Mouse (Mus musculus) spleen, adult 2 months (tissue): Measurements from ENCODE around the gene Ptcd2. TPM values are rescaled to one million over a fixed set of nuclear protein-coding genes. Genes with fewer than 3 reads are reported as not detected.

Experiments
- DNase-seq, 2 experiments: peaks; one replicate each; pipeline versions ENCODE4 v3.0.0 to v3.0.0-alpha.2; 2012 to 2021; ENCODE audit warnings: low spot score in 2 of 2, low read depth in 1 of 2
- H3K27ac ChIP-seq: fragments of 200-500 bp; 2 replicates; pipeline ENCODE4 v1.5.1; 2012; ENCODE audit warnings: low read length, inconsistent platforms; ENCODE audit not compliant: insufficient read depth
- H3K27me3 ChIP-seq: fragments of 200-500 bp; 2 replicates; pipeline ENCODE4 v1.6.1; 2012; ENCODE audit warnings: mild to moderate bottlenecking, moderate library complexity, low read length, inconsistent platforms; ENCODE audit not compliant: control insufficient read depth, insufficient read depth
- H3K36me3 ChIP-seq: fragments of 200-500 bp; 2 replicates; pipeline ENCODE4 v1.6.1; 2012; ENCODE audit warnings: mild to moderate bottlenecking, low read length, inconsistent platforms; ENCODE audit not compliant: control insufficient read depth, insufficient read depth
- H3K4me1 ChIP-seq: fragments of 200-500 bp; 2 replicates; pipeline ENCODE4 v1.6.1; 2011; ENCODE audit warnings: inconsistent platforms; ENCODE audit not compliant: control insufficient read depth, insufficient read depth, insufficient read length
- H3K4me3 ChIP-seq: fragments of 200-500 bp; 2 replicates; pipeline ENCODE4 v1.5.1; 2011; ENCODE audit warnings: mild to moderate bottlenecking, inconsistent platforms; ENCODE audit not compliant: insufficient read depth, insufficient read length; ENCODE audit errors: extremely low read depth
- CTCF ChIP-seq: fragments of 200-500 bp; IDR thresholded peaks from 2 replicates; pipeline ENCODE4 v1.5.1; 2011; ENCODE audit warnings: mild to moderate bottlenecking, inconsistent platforms; ENCODE audit not compliant: insufficient read depth, insufficient read length, insufficient replicate concordance; ENCODE audit errors: extremely low read depth
- POLR2A ChIP-seq: fragments of 200-500 bp; IDR thresholded peaks from 2 replicates; pipeline ENCODE4 v1.6.1; 2011; ENCODE audit warnings: low read depth, low read length, inconsistent platforms
- WGBS: fragments of 180-500 bp; shearing (Covaris S2); methylation state at CpG from one replicate; pipeline ENCODE4 v1.1.7; 2018; 5-methylcytosine and 5-hydroxymethylcytosine counted together
- polyA plus RNA-seq: library from polyadenylated mRNA; depleted of rRNA; stranded (reverse); fragments of >200 nt; gene quantifications from 2 replicates; pipeline ENCODE4 v1.2.3, GENCODE M21; 2012

Gene Ptcd2
- polyA plus RNA-seq, 1 experiment: 12.3 TPM

DNA sequence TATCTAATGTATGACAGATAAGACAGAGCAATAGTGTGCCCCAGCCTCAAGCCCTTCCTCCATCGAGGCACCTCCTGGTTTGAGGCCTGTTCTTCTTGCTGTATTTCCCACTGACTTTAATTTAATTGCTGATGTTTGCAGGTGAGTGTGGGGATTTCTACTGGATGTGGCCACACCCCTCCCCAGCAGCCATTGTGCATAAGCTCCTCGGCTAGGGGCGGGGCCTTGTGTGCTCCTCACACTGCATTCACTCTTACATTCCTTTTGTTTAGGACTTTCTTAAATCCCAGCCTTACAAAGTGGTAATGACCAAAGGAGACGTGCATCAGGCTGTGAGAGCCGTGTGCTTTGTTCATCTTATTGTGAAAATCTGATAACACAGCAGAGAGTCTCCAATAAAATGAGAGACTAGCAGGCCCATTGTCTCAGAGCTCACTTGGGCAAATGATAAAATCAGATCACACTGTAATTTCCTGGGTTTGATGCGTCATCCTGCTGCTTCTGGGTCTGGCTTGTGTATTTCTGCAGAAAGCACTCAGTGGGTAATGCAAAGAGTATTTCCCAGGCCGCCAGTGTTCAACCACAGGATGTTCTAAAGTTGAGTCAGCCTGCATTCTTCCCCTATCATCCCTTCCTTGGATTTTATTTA lies 40.2 kb upstream of the Ptcd2 start:
- 84% methylated on average over 7 of the region's 7 CpGs for WGBS
- H3K36me3 ChIP-seq: no peaks in the 10 kb centered on the region; the same call in 1 of the 2 replicates
- no peak overlapping the region for H3K4me3 ChIP-seq

DNA sequence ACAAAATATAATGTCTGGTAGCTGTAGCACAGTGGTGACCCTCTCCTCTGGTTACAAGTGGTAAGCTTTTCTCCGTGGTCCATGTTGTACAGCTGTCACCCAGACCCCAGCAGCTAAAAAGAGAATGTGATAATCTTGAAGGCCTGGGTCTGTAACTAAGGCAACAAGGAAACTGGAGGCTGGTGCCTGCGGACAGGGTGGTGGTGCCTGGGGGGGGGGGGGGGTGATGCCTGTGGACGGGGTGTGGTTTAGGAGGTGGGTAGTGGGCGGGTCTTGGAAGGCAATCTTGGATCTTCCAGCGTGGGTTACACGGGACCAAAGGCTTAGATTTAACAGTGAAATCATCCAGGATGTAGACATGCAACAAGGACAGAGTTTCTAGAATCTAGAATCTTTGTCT lies 37.9 kb upstream of the Ptcd2 start:
- H3K4me3 ChIP-seq: no peak overlapping the region
- 82% methylated on average over 6 of the region's 6 CpGs for WGBS
- no peaks in the 10 kb centered on the region for H3K27me3 ChIP-seq
- DNase-seq: no peak
- TF ChIP-seq CTCF (no peak), POLR2A (no peak)
- no peaks in the 10 kb centered on the region; the same call in 1 of the 2 replicates for H3K36me3 ChIP-seq
- no peaks in the 10 kb centered on the region for H3K4me1 ChIP-seq
- H3K27ac ChIP-seq: no peak overlapping the region

More for the DNA sequence above, 40.2 kb upstream of the Ptcd2 start:
- H3K27me3 ChIP-seq: no peaks in the 10 kb centered on the region
- no peak for DNase-seq
- no peak overlapping the region for H3K27ac ChIP-seq
- 0 out of 2 replicates have a peak, but pooled peaks cover 2% of the 10 kb centered on the region for H3K4me1 ChIP-seq
- TF ChIP-seq CTCF (no peak), POLR2A (no peak)

DNA sequence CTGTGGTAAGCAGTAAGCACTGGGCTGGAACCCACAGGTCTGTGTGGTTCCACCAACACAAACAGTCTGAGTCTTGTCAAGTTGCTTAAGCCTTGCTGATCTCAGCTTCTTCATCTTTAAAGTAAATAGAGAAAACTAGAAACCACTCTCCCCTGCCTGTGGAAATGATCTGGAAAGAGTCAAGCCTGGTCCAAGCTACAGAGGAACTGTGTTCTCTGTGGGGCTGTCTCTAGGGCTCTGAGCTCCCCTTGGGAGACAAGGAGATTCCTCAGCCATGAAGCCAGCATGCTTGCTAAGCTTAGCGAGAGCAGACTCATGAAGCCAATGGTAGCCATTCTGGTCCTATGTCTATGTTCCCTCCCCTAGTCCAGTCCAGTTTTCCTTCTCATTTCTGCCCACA lies 33.7 kb upstream of the Ptcd2 start:
- H3K27me3 ChIP-seq: no peaks in the 10 kb centered on the region
- no peaks in the 10 kb centered on the region; the same call in 1 of the 2 replicates for H3K36me3 ChIP-seq
- no peaks in the 10 kb centered on the region for H3K4me1 ChIP-seq
- DNase-seq: no peak
- no peak overlapping the region for H3K27ac ChIP-seq
- TF ChIP-seq POLR2A (no peak), CTCF (no peak)
- H3K4me3 ChIP-seq: no peak overlapping the region
- 42% methylated on average over 1 of the region's 1 CpGs for WGBS

DNA sequence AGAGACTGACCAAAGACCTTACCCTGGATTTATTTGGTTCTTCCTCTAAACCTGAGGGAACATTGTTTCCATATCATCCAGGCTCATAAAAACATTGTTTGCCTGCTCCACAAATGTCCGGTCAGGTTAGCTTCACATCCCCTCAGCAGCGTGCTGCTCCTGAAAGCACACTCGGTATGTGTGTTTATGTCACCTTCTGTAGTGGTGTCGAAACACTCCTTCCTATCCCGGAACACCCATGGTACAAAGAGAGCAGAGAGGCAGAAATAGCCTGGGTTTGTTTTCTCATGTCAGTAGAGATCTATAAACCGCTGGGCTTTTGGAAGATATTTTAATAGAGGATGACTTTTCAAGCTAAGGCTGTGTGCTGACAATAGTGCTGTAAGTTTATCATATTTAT lies 32.5 kb upstream of the Ptcd2 start:
- Histone ChIP-seq H3K36me3 (no peaks in the 10 kb centered on the region; the same call in 1 of the 2 replicates), H3K4me1 (no peaks in the 10 kb centered on the region), H3K27me3 (no peaks in the 10 kb centered on the region), H3K4me3 (no peak overlapping the region), H3K27ac (no peak overlapping the region)
- TF ChIP-seq POLR2A (no peak), CTCF (no peak)
- no peak for DNase-seq
- 95% methylated on average over 6 of the region's 6 CpGs for WGBS

DNA sequence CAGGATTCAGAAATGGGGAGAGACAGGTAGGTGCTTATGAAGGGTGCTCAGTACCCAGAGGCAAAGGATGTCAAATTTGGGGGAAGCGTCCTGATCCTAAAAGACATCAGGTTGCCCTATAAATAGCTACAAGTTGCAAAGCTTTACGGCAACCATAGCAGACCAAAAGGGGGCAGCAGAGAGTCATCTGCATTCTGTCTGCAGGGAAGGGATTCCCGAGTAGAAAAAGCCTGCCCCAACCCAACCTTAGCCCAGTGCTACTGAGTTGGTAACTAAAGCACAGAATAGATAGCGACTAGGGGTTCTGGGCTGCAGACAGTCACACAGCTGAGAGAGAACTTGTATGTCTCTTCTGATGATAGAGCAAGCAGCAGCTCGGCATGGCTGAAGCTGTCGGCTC lies 31.0 kb upstream of the Ptcd2 start:
- Histone ChIP-seq H3K27ac (no peak overlapping the region), H3K27me3 (no peaks in the 10 kb centered on the region), H3K4me1 (no peaks in the 10 kb centered on the region), H3K4me3 (no peak overlapping the region), H3K36me3 (no peaks in the 10 kb centered on the region)
- TF ChIP-seq POLR2A (no peak), CTCF (peak; percentile 35; the same call in 1 of the 2 replicates)
- DNase-seq: peak; percentile 23 to 28
- WGBS: 43% methylated on average over 6 of the region's 6 CpGs

DNA sequence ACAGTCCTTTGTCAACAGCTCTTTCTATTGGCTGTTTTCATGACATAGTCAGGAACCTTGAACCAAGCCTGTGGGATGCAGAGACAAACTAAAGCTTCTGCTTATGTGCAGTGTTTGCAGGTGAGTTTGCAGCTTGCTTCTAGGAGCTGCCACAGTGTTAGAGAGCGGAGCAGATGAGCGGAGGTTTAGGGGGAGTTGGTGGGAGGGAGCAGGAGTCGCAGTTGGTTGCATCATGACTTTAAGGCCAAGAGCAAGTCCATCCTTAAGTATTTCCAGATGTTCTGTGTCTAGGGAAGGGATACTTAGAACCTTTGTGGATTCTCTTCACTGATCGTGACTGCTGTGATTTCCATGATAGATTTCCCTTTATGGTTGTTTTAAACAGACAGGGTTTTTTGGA lies 29.7 kb upstream of the Ptcd2 start:
- 93% methylated on average over 4 of the region's 4 CpGs for WGBS
- Histone ChIP-seq H3K4me1 (no peaks in the 10 kb centered on the region), H3K27ac (no peak overlapping the region), H3K36me3 (no peaks in the 10 kb centered on the region; the same call in 1 of the 2 replicates), H3K4me3 (no peak overlapping the region), H3K27me3 (no peaks in the 10 kb centered on the region)
- DNase-seq: no peak
- no peak for TF ChIP-seq CTCF
- no peak for TF ChIP-seq POLR2A

DNA sequence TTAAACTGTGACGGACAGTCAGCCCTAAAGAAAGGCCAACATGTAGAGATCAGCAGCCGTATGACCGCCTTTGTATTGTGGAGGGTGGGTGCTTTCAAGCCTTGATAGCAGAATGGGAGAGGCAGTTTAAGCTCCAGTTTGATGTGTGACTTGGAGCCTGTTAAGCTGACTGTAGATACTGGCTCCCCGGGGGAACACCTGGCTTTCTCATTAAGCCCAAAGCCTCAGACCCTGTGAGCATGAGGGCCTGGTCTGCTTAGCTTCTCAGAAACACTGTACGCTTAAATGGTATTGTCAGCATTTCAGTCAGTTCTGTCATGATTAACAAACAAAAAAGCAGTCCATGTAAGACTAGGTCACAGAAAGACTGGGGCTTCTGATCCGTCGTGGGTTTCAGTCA lies 29.2 kb upstream of the Ptcd2 start:
- TF ChIP-seq CTCF (no peak), POLR2A (no peak)
- no peaks in the 10 kb centered on the region; the same call in 1 of the 2 replicates for H3K36me3 ChIP-seq
- no peaks in the 10 kb centered on the region for H3K4me1 ChIP-seq
- no peak overlapping the region for H3K27ac ChIP-seq
- no peaks in the 10 kb centered on the region for H3K27me3 ChIP-seq
- DNase-seq: no peak
- 91% methylated on average over 7 of the region's 7 CpGs for WGBS
- H3K4me3 ChIP-seq: no peak overlapping the region
